Mouse (Mus musculus) hindbrain, embryonic 13.5 days (tissue): ENCODE measurements around the gene Gm19684. TPM values are rescaled to one million over a fixed set of nuclear protein-coding genes. Genes with fewer than 3 reads are reported as not detected.
"Not testable (repeated sequence)": the region's sequence is repeated elsewhere in the genome, so short reads cannot be mapped to it uniquely, and the experiment has no call there.

Source experiments
- ATAC-seq: fragments of 200-750 bp; cut with Nextera tagmentation; 2 replicates; pipeline ENCODE4 v1.8.0; 2017; ENCODE audit warnings: moderate TSS enrichment; ENCODE audit not compliant: low FRiP score
- H3K27ac ChIP-seq: fragments of 300-500 bp; sonication (generic); 2 replicates; pipeline ENCODE4 v1.5.1; 2015; ENCODE audit warnings: inconsistent platforms, mild to moderate bottlenecking, moderate library complexity
- H3K27me3 ChIP-seq: fragments of 300-500 bp; sonication (generic); 2 replicates; pipeline ENCODE4 v1.6.1; 2015; ENCODE audit warnings: mild to moderate bottlenecking, inconsistent platforms
- H3K36me3 ChIP-seq: fragments of 300-500 bp; sonication (generic); 2 replicates; pipeline ENCODE4 v1.6.1; 2015; ENCODE audit warnings: mild to moderate bottlenecking, inconsistent platforms
- H3K4me1 ChIP-seq: fragments of 300-500 bp; sonication (generic); replicated peaks from 2 replicates; pipeline ENCODE4 v1.6.1; 2015; ENCODE audit warnings: inconsistent platforms
- H3K4me2 ChIP-seq: fragments of 300-500 bp; sonication (generic); 2 replicates; pipeline ENCODE4 v1.6.1; 2015; ENCODE audit warnings: inconsistent platforms, mild to moderate bottlenecking, moderate library complexity
- H3K4me3 ChIP-seq: fragments of 300-500 bp; sonication (generic); 2 replicates; pipeline ENCODE4 v1.5.1; 2015; ENCODE audit warnings: mild to moderate bottlenecking, inconsistent platforms
- H3K9ac ChIP-seq: fragments of 300-500 bp; sonication (generic); 2 replicates; pipeline ENCODE4 v1.6.1; 2015; ENCODE audit warnings: mild to moderate bottlenecking, inconsistent platforms
- H3K9me3 ChIP-seq: fragments of 300-500 bp; sonication (generic); 2 replicates; pipeline ENCODE4 v1.6.1; 2016; ENCODE audit warnings: inconsistent platforms
- WGBS: fragments of 180-500 bp; shearing (Covaris S2); methylation state at CpG from one replicate; pipeline ENCODE4 v1.1.7; 2015; 5-methylcytosine and 5-hydroxymethylcytosine counted together
- polyA plus RNA-seq: library from polyadenylated mRNA; unstranded; fragments of >200 nt; fragmentation: Nextera tagmentation; extraction: Ambion mirVana; gene quantifications from 2 replicates; pipeline ENCODE4 v1.2.1, GENCODE M21; 2015

Gene Gm19684
- polyA plus RNA-seq, 1 experiment from 2014 or later = not detected

DNA sequence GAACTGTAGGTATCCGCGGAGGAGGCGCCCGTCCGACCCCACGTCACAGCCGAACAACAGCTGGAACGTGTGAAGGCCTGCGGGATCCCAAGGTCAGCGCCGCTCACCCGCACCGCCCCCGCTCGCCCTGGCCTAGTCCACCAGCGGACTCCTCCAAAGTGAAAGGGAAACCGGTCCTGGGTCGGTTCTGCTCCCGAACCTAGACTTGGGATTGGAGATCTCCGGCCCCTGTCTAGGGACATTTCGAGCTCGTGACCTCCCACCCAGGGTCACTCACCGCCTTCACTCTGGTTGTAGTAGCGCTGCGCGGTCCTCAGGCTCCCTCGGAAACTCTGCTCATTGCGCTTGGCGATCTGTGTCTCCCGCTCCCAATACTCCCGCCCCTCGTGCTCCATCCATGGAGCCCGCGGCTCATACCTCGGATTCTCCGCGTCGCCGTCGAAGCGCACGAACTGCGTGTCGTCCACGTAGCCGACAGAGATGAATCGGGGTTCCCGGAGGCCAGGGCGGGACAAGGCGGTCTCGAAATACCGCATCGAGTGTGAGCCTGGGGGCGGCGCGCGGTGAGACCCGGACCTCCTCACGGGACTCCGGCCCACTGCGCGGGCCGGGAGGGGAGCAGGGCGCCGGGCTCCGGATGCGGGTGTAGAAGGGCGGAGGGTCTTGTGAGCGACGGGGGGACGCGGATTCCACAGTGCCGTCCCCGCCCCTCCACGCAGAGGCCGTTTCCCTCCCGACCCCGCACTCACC, 23.8 kb downstream of the Gm19684 start:
- Histone ChIP-seq H3K27ac (no peak overlapping the region), H3K4me3 (peak overlapping the region; percentile 37), H3K9ac (no peak overlapping the region; the same call in none of the 2 replicates), H3K4me1 (peaks cover 10% of the 10 kb centered on the region), H3K9me3 (no peaks in the 10 kb centered on the region), H3K4me2 (peak overlapping the region; percentile 57), H3K27me3 (peaks cover 76% of the 10 kb centered on the region), H3K36me3 (no peaks in the 10 kb centered on the region)
- ATAC-seq = peak; percentile 73; the same call in 1 of the 2 replicates
- 2% methylated on average over 78 of the region's 78 CpGs for WGBS

- H3K9me3 ChIP-seq, H3K36me3 ChIP-seq, H3K27ac ChIP-seq, ATAC-seq, H3K9ac ChIP-seq: not testable (repeated sequence)
- peaks cover 75% of the 10 kb centered on the region for H3K27me3 ChIP-seq
- peak overlapping the region; percentile 37 for H3K4me3 ChIP-seq
- peak overlapping the region; percentile 57 for H3K4me2 ChIP-seq
- WGBS = 2% methylated on average over 13 of the region's 13 CpGs
- peaks cover 10% of the 10 kb centered on the region for H3K4me1 ChIP-seq
These were observed 24.3 kb downstream of the Gm19684 start for GRCm38 (mm10) chr17:36145861-36146156.

GRCm38 (mm10) chr17:36146937-36147336, 25.5 kb downstream of the Gm19684 start:
- ATAC-seq, H3K4me3 ChIP-seq, H3K9me3 ChIP-seq, H3K27ac ChIP-seq, H3K9ac ChIP-seq, H3K4me2 ChIP-seq, H3K36me3 ChIP-seq: not testable (repeated sequence)
- Histone ChIP-seq H3K27me3 (peaks cover 68% of the 10 kb centered on the region), H3K4me1 (peaks cover 10% of the 10 kb centered on the region)
- 80% methylated on average over 1 of the region's 1 CpGs for WGBS

GRCm38 (mm10) chr17:36148468-36148867, 27.0 kb downstream of the Gm19684 start:
- H3K4me3 ChIP-seq, H3K4me2 ChIP-seq, H3K9ac ChIP-seq, H3K27ac ChIP-seq, ATAC-seq, H3K9me3 ChIP-seq, H3K36me3 ChIP-seq: not testable (repeated sequence)
- peaks cover 10% of the 10 kb centered on the region for H3K4me1 ChIP-seq
- H3K27me3 ChIP-seq = peaks cover 69% of the 10 kb centered on the region
- 77% methylated on average over 5 of the region's 5 CpGs for WGBS

DNA sequence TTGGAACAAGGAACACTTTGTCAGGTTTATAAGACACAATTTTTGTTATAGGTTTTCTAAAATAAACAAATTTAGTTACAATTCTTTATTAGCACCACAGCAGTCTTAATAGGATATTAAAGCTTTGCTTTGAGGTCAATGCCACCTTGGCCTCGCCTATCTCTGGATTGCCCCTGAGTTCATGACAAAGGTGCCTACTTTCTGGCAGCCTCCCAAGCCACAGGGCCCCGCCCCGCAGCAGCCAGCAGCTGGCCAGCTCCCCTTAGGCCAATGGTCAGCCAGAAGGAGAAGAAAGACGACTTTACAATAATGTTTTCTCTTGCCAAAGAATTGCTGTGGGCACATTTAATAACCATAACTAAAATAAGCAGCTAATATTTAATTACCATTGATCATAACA, 29.7 kb downstream of the Gm19684 start:
- H3K36me3 ChIP-seq, ATAC-seq, H3K9ac ChIP-seq, H3K4me3 ChIP-seq, H3K4me2 ChIP-seq, H3K27ac ChIP-seq, H3K9me3 ChIP-seq, H3K4me1 ChIP-seq: not testable (repeated sequence)
- H3K27me3 ChIP-seq = peaks cover 72% of the 10 kb centered on the region
- WGBS = 59% methylated on average over 4 of the region's 4 CpGs

GRCm38 (mm10) chr17:36154271-36155149, 33.0 kb downstream of the Gm19684 start:
- no peak overlapping the region for H3K4me2 ChIP-seq
- WGBS = 27% methylated on average over 3 of the region's 3 CpGs
- no peaks in the 10 kb centered on the region for H3K36me3 ChIP-seq
- H3K27ac ChIP-seq = no peak overlapping the region
- no peak overlapping the region for H3K9ac ChIP-seq
- H3K4me1 ChIP-seq = peaks cover 5% of the 10 kb centered on the region
- H3K27me3 ChIP-seq = peaks cover 79% of the 10 kb centered on the region
- no peaks in the 10 kb centered on the region for H3K9me3 ChIP-seq
- no peak for ATAC-seq
- H3K4me3 ChIP-seq = no peak overlapping the region

DNA sequence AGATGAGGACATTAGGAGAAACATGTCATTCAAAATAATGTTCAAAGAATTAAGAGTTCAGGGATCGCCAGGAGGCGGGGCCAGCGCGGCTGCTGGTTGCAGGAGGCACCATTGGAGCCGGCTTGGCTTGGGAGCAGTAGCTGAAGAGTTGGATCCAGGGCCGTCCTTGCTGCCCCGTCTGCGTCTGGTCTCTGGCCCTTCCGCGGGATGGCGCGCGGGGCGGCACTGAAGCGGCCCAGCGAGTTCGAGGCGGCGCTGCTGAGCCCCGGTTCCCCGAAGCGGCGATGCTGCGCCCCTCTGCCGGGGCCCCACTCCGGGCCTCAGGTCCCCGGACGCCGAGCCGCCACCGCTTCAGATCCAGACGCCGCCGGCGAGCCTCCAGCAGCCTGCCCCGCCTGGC, 36.3 kb downstream of the Gm19684 start:
- H3K4me2 ChIP-seq = peak overlapping the region; percentile 49
- not testable (repeated sequence) for ATAC-seq, H3K4me1 ChIP-seq, H3K27ac ChIP-seq, H3K9ac ChIP-seq, H3K36me3 ChIP-seq, H3K9me3 ChIP-seq
- peak overlapping the region; percentile 26 for H3K4me3 ChIP-seq
- H3K27me3 ChIP-seq = peaks cover 94% of the 10 kb centered on the region
- under 1% methylated on average over 36 of the region's 36 CpGs for WGBS

DNA sequence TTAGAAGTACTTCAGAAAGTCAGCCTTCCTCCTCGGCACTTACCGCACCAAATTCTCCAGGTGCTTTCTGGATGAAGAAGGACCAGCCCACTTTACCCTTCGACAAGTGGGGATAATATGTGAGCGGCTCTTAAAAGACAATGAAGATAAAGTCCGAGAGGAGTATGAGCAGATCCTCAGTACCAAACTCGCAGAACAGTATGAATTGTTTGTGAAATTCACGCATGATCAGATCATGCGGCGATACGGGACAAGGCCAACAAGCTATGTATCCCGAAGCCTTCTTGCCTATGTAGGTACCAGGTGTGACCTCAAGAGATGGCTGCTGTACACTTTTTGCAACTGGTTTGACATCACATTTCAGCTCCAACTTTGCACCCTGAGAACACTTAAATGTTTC, 36.8 kb downstream of the Gm19684 start:
- peaks cover 94% of the 10 kb centered on the region for H3K27me3 ChIP-seq
- not testable (repeated sequence) for H3K27ac ChIP-seq, H3K4me1 ChIP-seq, ATAC-seq, H3K9me3 ChIP-seq, H3K36me3 ChIP-seq, H3K9ac ChIP-seq
- H3K4me3 ChIP-seq = peak overlapping the region; percentile 26; the same call in 1 of the 2 replicates
- WGBS = 10% methylated on average over 11 of the region's 11 CpGs
- H3K4me2 ChIP-seq = peak overlapping the region; percentile 49

DNA sequence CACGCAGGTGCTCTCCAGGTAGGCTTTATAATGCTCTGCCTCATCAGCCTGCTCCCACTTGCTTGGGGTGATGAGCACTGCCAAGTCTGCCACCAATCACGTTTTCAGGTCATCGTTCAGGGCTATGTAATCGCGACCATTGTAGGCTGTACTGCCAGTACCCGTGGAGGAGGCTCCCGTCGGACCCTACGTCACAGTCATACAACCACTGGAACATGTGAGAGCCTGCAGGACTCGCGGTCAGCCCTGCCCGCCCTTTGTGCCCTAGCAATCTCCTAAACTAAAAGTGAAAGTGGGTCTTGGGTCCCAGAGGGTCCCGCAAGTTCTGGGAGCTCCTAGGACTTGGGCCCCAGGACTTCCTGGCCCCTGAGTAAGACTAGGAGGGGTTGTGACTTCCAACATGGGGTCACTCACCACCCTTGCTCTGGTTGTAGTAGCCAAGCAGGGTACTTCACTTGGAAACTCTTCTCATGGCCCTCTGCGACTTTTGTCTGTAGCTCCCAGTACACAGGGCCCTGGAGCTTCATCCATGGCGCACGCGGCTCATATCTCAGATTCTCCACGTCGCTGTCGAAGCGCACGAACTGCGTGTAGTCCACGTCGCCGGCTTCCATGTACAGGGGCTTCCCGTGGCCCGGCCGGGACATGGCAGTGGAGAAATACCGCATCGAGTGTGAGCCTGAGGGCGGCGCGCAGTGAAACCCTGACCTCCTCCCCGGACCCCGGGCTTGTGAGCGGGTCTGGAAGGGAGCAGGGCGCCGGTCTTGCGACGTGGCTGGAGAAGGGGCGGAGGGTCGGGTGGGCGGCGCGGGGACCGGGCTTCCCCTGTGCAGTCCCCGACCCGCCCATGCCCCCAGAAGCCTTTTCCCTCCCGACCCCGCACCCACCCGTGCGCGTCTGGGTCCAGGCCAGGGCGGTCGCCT, 39.9 kb downstream of the Gm19684 start:
- H3K4me3 ChIP-seq = peak overlapping the region; percentile 7; the same call in 1 of the 2 replicates
- H3K9ac ChIP-seq = no peak overlapping the region
- peak overlapping the region; percentile 15; the same call in 1 of the 2 replicates for H3K4me2 ChIP-seq
- H3K27me3 ChIP-seq = peaks cover 94% of the 10 kb centered on the region
- peaks cover 5% of the 10 kb centered on the region for H3K4me1 ChIP-seq
- H3K27ac ChIP-seq = no peak overlapping the region
- WGBS = 2% methylated on average over 53 of the region's 56 CpGs
- no peaks in the 10 kb centered on the region for H3K36me3 ChIP-seq
- ATAC-seq = no peak
- no peaks in the 10 kb centered on the region for H3K9me3 ChIP-seq

- peaks cover 89% of the 10 kb centered on the region for H3K27me3 ChIP-seq
- WGBS = 27% methylated on average over 2 of the region's 2 CpGs
- H3K27ac ChIP-seq, H3K9ac ChIP-seq, ATAC-seq, H3K9me3 ChIP-seq, H3K4me3 ChIP-seq, H3K4me2 ChIP-seq, H3K4me1 ChIP-seq, H3K36me3 ChIP-seq: not testable (repeated sequence)
These were observed 45.4 kb downstream of the Gm19684 start for GRCm38 (mm10) chr17:36166901-36167300.

DNA sequence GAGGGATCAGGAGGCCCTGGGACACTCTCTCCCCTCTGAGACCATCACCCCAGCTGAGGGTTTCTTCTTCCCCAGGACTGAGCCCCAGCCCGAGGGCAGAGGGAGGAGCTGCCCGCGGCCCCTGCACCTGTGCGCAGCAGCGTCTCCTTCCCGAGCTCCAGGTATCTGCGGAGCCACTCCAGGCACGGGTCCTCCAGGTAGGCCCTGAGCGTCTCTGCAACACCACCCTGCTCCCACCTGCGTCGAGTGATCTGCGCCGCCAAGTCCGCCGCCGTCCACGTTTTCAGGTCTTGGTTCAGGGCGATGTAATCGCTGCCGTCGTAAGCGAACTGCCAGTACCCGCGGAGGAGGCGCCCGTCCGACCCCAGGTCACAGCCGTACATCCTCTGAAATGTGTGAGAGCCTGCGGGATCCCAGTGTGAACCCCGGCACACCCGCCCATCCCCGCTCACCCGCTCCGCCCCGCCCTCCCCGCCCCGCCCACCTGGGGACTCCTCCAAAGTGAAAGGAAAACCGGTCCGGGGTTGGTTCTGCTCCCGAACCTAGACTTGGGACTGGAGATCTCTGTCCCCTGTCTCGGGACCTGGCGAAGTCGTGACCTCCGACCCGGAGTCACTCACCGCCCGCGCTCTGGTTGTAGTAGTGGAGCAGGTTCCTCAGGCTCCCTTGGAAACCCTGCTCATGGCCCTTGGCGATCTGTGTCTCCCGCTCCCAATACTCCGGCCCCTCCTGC, 46.0 kb downstream of the Gm19684 start:
- no peak overlapping the region for H3K27ac ChIP-seq
- H3K9me3 ChIP-seq = no peaks in the 10 kb centered on the region
- 1% methylated on average over 51 of the region's 51 CpGs for WGBS
- no peak overlapping the region for H3K9ac ChIP-seq
- no peaks in the 10 kb centered on the region for H3K36me3 ChIP-seq
- ATAC-seq = no peak
- H3K4me1 ChIP-seq = 0 out of 2 replicates have a peak, but pooled peaks cover 10% of the 10 kb centered on the region
- peak overlapping the region; percentile 41 for H3K4me2 ChIP-seq
- peaks cover 83% of the 10 kb centered on the region for H3K27me3 ChIP-seq
- peak overlapping the region; percentile 26 for H3K4me3 ChIP-seq
